Mouse (Mus musculus): ENCODE measurements around the gene Spef1.

Spef1 gene

GRCm38 (mm10) chr2:131143007-131143780 lies 43.9 kb downstream of the Spef1 start:
- no peak for DNase-seq (ENCODE audit: low read depth, low spot score)

- peak; percentile 53 for DNase-seq (ENCODE audit: low read depth, low spot score)
Measured at GRCm38 (mm10) chr2:131142592-131142991, 44.5 kb downstream of the Spef1 start.

- DNase-seq (ENCODE audit: low read depth, low spot score) = no peak
Measured at GRCm38 (mm10) chr2:131141336-131141986, 45.6 kb downstream of the Spef1 start.

GRCm38 (mm10) chr2:131140533-131140905 lies 46.6 kb downstream of the Spef1 start:
- DNase-seq (ENCODE audit: low read depth, low spot score) = no peak

- DNase-seq (ENCODE audit: low read depth, low spot score) = no peak
Measured at GRCm38 (mm10) chr2:131139886-131140532, 47.1 kb downstream of the Spef1 start.

GRCm38 (mm10) chr2:131139287-131139686 lies 47.8 kb downstream of the Spef1 start:
- no peak for DNase-seq (ENCODE audit: low read depth, low spot score)

- no peak for DNase-seq (ENCODE audit: low read depth, low spot score)
Measured at GRCm38 (mm10) chr2:131138760-131139159, 48.3 kb downstream of the Spef1 start.

GRCm38 (mm10) chr2:131138296-131138695 lies 48.8 kb downstream of the Spef1 start:
- no peak for DNase-seq (ENCODE audit: low read depth, low spot score)

- DNase-seq (ENCODE audit: low read depth, low spot score) = no peak
Measured at GRCm38 (mm10) chr2:131135521-131136139, 51.5 kb downstream of the Spef1 start.

GRCm38 (mm10) chr2:131134826-131135400 lies 52.2 kb downstream of the Spef1 start:
- no peak for DNase-seq (ENCODE audit: low read depth, low spot score)

- no peak for DNase-seq (ENCODE audit: low read depth, low spot score)
Measured at GRCm38 (mm10) chr2:131134381-131134780, 52.7 kb downstream of the Spef1 start.

- DNase-seq (ENCODE audit: low read depth, low spot score) = no peak
Measured at GRCm38 (mm10) chr2:131132930-131133547, 54.0 kb downstream of the Spef1 start, which contains the start of gene Gm11037. Gene Gm11037 (plus strand): TSS chr2:131133497.

GRCm38 (mm10) chr2:131132111-131132888 lies 54.8 kb downstream of the Spef1 start:
- DNase-seq (ENCODE audit: low read depth, low spot score) = no peak

- no peak for DNase-seq (ENCODE audit: low read depth, low spot score)
Measured at GRCm38 (mm10) chr2:131130849-131131248, 56.2 kb downstream of the Spef1 start.

GRCm38 (mm10) chr2:131129836-131130235 lies 57.2 kb downstream of the Spef1 start:
- DNase-seq (ENCODE audit: low read depth, low spot score) = no peak

GRCm38 (mm10) chr2:131128636-131129157 lies 58.4 kb downstream of the Spef1 start:
- no peak for DNase-seq (ENCODE audit: low read depth, low spot score)

- DNase-seq (ENCODE audit: low read depth, low spot score) = no peak
Measured at GRCm38 (mm10) chr2:131128211-131128610, 58.9 kb downstream of the Spef1 start.

- no peak for DNase-seq (ENCODE audit: low read depth, low spot score)
Measured at GRCm38 (mm10) chr2:131127161-131127730, 59.8 kb downstream of the Spef1 start, which contains the start of gene Hspa12b. Gene Hspa12b (plus strand): TSS chr2:131127280.

GRCm38 (mm10) chr2:131125964-131126815 lies 60.9 kb downstream of the Spef1 start:
- DNase-seq (ENCODE audit: low read depth, low spot score) = no peak
